Comparison of ENCODE assay signal across 7 mouse cellular contexts in genomic region chr5:33018189-33018560, GRCm38 (mm10). TPM values are rescaled to one million over a fixed set of nuclear protein-coding genes. Genes with fewer than 3 reads are reported as not detected.
A peak's percentile ranks its signal among the peaks of the same experiment; 100 is the strongest.
DNase-seq lines count a peak whose midpoint lies in the region; ATAC-seq and TF ChIP-seq lines count a peak whose summit lies in the region.

No protein-coding gene starts in this region.

- no peak for TF ChIP-seq CTCF in spleen, adult 2 months (IDR thresholded peaks at IDR 0.05; ENCODE audit: extremely low read depth, insufficient read depth, insufficient read length, insufficient replicate concordance)

- 4% methylated on average over 15 of the region's 15 CpGs for WGBS in spleen, adult 2 months
- 5% methylated on average over 15 of the region's 15 CpGs for WGBS in forebrain, embryonic 12.5 days
- WGBS in liver, embryonic 13.5 days (ENCODE audit: insufficient replicate concordance), result 4% methylated on average over 15 of the region's 15 CpGs

- H3K27ac ChIP-seq in spleen, adult 2 months (ENCODE audit: insufficient read depth, low read length), result peak overlapping the region; percentile 97
- H3K27ac ChIP-seq in forebrain, embryonic 12.5 days, result peak overlapping the region; percentile 100
- peak overlapping the region; percentile 100 for H3K27ac ChIP-seq in liver, embryonic 13.5 days

- no peaks in the 10 kb centered on the region; the same call in 1 of the 2 replicates for H3K36me3 ChIP-seq in spleen, adult 2 months (ENCODE audit: control insufficient read depth, insufficient read depth, low read length)
- peaks cover 9% of the 10 kb centered on the region; the same call in 1 of the 2 replicates for H3K36me3 ChIP-seq in forebrain, embryonic 12.5 days (replicated peaks)
- H3K36me3 ChIP-seq in liver, embryonic 13.5 days, result peaks cover 21% of the 10 kb centered on the region

- no peaks in the 10 kb centered on the region for H3K9me3 ChIP-seq in forebrain, embryonic 12.5 days
- H3K9me3 ChIP-seq in liver, embryonic 13.5 days (replicated peaks), result no peaks in the 10 kb centered on the region

- peak overlapping the region; percentile 87 for H3K9ac ChIP-seq in forebrain, embryonic 12.5 days
- peak overlapping the region; percentile 97 for H3K9ac ChIP-seq in liver, embryonic 13.5 days

- H3K4me2 ChIP-seq in forebrain, embryonic 12.5 days, result peak overlapping the region; percentile 68
- peak overlapping the region; percentile 94 for H3K4me2 ChIP-seq in liver, embryonic 13.5 days

- no peak for TF ChIP-seq POLR2A in spleen, adult 2 months (IDR thresholded peaks at IDR 0.05; ENCODE audit: low read depth, low read length)

- peak overlapping the region; percentile 64 for H3K4me3 ChIP-seq in spleen, adult 2 months (ENCODE audit: extremely low read depth, insufficient read depth, insufficient read length)
- H3K4me3 ChIP-seq in forebrain, embryonic 12.5 days (replicated peaks), result peak overlapping the region; percentile 92
- peak overlapping the region; percentile 96 for H3K4me3 ChIP-seq in liver, embryonic 13.5 days (replicated peaks)

- no peaks in the 10 kb centered on the region for H3K4me1 ChIP-seq in spleen, adult 2 months (ENCODE audit: control insufficient read depth, insufficient read depth, insufficient read length)
- peaks cover 35% of the 10 kb centered on the region for H3K4me1 ChIP-seq in forebrain, embryonic 12.5 days
- peaks cover 54% of the 10 kb centered on the region for H3K4me1 ChIP-seq in liver, embryonic 13.5 days (replicated peaks)

- DNase-seq in spleen, adult 2 months (ENCODE audit: low read depth in 1 of 2, low spot score in 2 of 2), result no peak
- no peak for DNase-seq in spleen, postnatal 10 days (ENCODE audit: low spot score in 2 of 2)
- no peak for DNase-seq in liver, embryonic 13.5 days
- no peak for DNase-seq in gastrocnemius, postnatal 25 days
- no peak for DNase-seq in ovary, postnatal 14 days (ENCODE audit: low spot score)
- DNase-seq in adrenal gland, adult (ENCODE audit: inconsistent age in 2 of 2, low spot score in 1 of 2), result no peak

- H3K27me3 ChIP-seq in spleen, adult 2 months (ENCODE audit: control insufficient read depth, insufficient read depth, low read length), result no peaks in the 10 kb centered on the region
- 0 out of 2 replicates have a peak, but pooled peaks cover 6% of the 10 kb centered on the region for H3K27me3 ChIP-seq in forebrain, embryonic 12.5 days
- H3K27me3 ChIP-seq in liver, embryonic 13.5 days, result no peaks in the 10 kb centered on the region

- no peak; the same call in 1 of the 2 replicates for ATAC-seq in forebrain, embryonic 12.5 days (ENCODE audit: low FRiP score)
- ATAC-seq in liver, embryonic 13.5 days (ENCODE audit: low read depth), result no peak

RNA-seq across cellular contexts. Expression of gene Ywhah, which starts 0.4 kb away (rescaled TPM):
- polyA plus RNA-seq in spleen, adult 2 months (2012; rRNA removed), result 95.0 and 108 TPM in 2 replicates
- polyA plus RNA-seq in forebrain, embryonic 12.5 days (2016; fragmentation: Nextera tagmentation; extraction: Ambion mirVana), result 453 and 463 TPM in 2 replicates
- polyA plus RNA-seq in liver, embryonic 13.5 days (2015; fragmentation: Nextera tagmentation; extraction: Ambion mirVana), result 248 and 292 TPM in 2 replicates
- 10 to 100 TPM; 54.0 to 54.3 TPM for total RNA-seq in gastrocnemius, postnatal 25 days (2021)
